Mouse (Mus musculus): ENCODE data around the gene Atic.

Gene Atic

DNA sequence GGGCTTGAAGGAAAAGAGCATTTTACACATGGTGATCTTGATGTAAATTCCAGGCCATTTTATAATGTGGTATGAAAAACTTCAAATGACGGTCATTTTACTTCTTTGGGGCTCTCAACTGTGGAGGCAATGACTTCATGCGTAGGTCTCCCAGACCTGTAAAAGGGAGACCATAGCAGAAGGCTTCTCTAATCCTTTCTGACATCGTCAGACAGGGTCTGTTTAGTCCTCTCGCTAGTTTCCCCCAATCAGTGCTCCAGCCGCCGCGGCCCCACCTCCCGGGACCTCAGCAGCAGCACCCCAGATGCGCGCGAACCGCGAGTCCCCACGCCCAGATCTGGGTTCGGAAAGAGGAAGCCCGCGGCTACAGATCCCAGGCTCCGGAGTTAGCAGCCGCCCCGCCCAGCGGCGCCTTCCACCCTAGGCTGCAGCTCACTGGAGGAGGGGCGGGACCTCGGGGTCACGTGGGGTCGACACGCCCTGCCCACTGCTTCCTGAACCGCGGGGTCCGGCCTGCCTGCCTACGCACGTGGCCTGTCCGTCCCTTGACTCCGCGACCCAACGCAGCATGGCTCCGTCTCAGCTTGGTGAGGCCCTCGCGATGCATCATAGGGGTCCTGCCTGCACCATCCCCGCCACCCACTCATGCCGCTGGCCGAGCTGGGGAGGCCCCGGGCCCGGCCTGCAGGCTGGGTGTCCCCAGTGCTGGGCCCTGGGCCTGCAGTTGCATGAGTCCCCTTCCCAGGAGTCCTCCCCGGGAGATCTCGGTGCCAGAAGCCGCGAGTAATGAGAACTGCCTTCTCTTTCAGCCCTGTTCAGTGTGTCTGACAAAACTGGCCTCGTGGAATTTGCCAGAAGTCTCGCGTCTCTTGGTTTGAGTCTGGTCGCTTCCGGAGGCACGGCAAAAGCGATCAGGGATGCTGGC, at the start of gene Atic:
Atic (plus strand) TSS at position 463 of the 925 bp plus-strand sequence.
- peak; percentile 90 to 94 for DNase-seq

DNA sequence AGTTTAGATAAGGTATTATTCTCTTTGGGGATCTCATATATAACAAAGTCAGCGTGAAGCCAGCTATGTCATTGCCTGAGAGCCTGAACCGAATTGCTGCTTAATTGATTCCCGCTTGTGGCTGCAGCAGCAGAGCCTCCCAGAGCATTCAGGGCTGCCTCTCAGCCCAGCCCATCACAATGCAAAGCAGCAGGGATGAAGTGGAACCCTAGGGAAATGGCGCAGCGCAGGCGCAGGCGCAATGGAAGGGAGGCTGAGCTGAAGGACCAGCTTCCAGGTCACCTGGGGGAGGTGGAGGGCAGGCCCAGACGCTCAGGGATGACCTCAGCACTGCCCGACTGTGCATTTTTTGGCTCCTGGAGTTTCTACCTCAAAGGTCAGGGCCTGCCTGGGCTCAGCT, 49.7 kb upstream of the Atic start:
- DNase-seq: peak; percentile 14 to 36

GRCm38 (mm10) chr1:71515041-71515440, 41.9 kb upstream of the Atic start:
- DNase-seq: no peak

DNA sequence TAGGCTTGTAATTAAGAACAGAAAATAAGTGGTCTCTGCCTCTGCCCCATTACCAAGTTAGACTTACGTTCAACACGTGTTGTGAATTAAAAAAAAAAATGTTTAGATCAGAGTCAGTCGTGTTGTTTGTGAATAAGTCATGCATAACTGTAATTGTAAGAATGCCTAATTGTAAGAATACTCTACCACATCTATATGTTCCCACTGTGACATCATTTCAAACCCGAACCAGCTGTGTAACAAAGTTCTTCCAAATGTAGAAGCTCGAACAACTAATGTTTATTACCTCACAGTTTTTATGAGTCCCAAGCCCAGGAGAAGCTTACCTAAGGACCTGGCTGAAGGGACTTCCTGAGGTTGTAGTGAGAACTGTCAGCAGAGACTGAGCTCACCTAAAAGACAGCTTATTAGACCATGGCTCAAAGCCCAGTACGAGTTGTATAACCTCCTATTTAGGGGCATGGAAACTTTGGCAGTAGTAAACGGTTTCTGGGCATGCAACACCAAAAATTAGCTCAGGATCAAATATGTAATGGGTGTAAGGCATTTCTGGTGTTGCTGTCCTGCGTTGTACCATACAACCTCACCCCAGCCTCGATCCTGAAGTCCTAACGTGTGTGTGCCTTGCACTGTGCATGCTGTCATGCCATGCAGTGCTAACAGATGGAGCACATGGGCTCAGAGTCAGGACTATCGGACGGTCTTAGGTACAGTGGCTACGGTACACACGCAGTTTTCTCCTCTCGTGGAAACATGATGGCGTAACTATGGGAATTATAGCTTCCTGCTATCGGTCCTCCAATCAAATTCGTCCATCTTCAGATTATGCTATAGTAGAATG, 27.9 kb upstream of the Atic start:
- DNase-seq: peak; percentile 24 to 44

DNA sequence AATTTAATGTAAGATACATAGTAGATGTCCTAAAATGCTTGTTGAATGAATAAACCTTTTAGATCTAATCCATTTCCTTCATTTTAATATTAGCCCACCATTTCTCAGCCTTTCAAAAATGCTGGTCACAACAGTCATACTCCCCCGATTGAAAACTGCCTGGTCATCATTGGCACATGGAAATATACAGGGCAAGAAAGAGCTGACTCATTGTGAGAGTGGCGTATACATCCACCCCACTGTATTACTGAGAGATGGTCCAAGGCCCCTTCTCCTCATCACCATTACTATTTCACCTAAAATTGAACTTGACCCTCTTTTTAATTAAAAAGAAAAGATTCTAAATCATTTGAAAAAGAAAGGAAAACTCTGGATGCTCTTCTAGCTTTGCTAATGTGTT, 26.2 kb upstream of the Atic start:
- no peak for DNase-seq

- peak; percentile 67 to 79 for DNase-seq
These were observed 25.3 kb upstream of the Atic start for GRCm38 (mm10) chr1:71531653-71532052.

DNA sequence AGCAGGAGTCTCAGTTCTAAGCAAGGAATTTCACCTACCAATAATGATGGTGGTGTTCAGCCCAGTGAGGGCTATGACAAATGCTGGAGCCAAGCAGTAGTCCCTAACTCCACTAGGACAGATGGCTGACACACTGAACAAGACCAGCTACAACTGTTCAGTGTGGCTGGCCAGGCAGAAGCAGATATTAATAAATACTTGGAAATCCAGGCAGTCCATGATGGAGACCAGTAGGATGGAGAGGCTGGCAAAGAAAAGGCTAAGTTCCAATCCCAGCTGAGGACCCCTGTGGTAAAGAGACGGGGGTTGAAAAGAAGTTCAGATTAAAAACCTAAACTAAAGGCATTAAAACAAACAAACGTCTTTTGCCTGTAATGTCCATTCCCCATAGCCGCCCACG, 17.3 kb upstream of the Atic start:
- DNase-seq: peak; percentile 50 to 61

DNA sequence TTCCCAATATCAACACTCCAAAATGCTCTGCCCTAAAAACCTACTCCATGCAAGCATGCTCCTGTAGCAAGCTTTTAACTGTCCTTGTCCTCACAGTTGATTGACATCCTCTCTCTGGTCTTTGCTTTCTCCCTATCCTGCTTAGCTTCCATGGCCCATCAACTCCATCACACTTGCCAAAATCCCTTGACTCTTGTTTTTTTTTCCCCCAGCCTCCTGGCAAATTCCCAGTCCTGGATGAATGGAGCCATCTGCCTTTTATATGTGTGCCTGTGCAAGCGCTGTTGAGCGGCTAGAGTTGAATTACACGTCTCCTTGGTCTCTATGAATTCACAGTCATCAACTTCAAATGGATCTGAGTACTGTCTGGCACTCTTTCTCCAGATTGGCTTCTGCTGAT, 16.5 kb upstream of the Atic start:
- peak; percentile 95 for DNase-seq

DNA sequence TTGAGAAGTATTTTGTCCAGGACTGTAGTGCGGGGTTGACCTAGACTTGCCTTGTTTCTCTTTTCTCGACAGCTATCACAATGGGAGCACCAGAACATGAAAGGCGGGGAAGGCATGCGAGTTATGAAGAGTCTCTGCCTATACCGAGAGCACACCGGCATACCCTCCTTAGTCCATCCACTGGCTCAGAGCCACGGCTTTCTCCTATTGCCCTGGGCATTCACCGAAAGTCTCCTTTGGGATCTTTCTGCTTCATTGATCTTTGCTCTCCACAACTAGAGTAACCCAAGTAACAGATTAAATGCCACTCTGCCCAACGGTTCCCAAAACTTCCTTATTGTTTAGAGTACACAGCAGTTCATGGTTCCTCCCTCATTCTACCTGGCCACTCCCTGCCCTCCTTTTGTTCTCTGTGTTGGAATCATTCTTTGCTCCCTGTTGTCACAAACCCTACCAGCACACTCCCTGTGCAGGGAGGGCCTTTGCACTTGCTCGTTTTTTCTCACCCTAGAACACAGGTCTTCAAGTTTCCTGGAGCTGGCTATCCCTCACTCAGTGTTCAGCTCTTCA, 6.2 kb upstream of the Atic start:
- DNase-seq: no peak

GRCm38 (mm10) chr1:71560626-71561025, 3.7 kb downstream of the Atic start:
- DNase-seq: no peak

DNA sequence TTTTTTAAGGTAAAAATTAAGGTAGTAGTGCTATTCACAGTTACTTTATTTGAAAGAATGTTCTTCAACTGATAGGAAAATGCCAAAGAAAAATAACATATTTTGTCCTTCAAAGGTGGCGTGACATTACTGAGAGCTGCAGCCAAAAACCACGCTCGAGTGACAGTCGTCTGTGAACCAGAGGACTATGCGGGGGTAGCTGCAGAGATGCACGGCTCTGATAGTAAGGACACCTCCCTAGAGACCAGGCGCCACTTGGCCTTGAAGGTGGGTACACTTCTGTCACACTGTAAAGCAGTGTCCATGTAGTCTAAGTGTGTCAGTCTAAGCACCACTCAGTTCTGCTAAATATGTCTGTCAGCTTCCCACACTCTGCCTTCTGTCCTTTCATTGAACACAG, 7.3 kb downstream of the Atic start:
- no peak for DNase-seq

DNA sequence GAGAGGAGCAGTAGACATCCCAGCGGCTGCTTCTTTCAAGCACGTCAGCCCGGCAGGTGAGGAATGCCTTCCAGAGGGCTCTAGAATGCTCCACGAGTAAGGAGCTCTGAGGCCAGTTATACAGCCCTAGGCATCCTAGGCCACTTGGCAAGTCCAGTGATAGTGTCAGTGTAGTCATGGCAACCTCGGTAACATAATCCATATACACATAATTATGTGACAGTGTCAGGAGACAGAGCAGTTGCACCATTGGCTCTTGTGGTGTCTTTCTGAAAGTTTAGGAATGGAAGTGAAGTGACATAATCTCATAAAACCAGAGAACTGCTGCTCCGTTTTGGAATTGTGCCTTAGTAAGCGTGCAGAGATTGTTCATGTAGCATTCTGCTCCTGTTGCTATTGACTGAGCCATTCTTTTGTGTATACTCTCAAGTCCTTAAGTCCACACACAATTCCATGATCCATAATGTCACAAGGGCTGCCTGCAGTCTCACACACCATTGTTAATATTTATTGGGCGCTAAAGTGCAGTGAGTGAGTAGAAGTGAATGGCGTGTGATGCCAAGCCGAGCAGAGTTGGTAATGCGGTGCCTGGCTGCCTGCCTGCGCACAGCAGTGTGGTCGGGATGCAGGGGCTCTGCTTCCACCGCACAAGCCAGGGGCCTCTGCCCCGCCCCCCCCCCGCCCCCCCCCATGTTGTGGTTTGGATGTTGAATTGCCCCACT, 11.1 kb downstream of the Atic start:
- peak; percentile 21 to 51 for DNase-seq

DNA sequence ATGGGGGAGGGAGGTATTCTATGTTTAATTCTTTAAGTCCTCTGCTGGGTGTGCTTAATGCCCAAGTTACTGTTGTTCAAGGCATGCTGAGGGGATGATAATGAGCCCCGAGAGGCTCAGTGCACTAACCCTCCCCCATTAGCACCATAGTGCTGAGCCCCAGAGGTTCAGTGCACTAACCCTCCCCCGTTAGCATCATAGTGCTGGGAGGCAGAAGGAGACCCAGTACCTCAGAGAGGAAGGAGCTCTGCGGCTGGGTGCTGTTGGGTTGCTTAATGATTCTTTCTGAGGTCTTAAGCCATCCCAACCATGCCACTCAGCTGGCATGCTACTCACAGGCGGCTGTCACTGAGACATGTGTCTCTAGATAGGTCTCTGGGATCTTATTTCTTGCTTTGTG, 13.2 kb downstream of the Atic start:
- DNase-seq: no peak

DNA sequence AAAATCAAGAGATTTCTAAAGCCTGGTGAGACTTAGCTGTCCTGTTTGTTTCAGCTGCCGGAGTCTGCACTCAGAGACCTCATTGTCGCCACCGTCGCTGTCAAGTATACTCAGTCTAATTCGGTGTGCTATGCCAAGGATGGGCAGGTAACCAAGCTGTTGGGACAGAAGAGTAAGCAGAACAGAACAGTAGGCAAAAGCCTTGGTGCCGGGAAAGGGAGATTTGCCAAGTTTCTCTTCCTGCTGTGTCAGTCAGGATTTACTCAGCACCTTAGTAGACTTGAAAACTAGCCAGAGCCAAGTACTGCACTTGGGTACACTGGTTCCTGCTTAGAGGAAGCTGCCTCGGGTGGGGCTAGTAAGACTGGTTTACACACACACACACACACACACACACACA, 19.0 kb downstream of the Atic start:
- DNase-seq: peak; percentile 86 to 90

DNA sequence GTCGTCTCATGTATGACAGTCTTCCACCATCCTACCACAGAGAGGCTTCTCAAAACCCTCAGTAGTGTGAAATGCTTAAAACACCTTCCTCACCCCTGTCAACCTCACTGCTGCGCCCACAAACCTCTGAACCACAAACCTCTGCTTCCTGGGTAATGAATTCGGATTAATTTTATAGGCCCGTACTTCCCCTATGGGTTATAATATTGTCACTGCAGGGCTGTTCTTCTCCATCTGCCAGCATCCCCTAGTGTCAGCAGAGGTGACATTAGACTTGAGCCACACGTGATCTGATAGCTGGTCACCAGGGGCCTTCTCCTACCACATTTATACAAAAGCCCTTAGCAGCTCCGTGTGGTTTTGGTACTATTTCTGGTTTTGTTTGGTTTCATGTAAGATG, 19.9 kb downstream of the Atic start:
- DNase-seq: no peak

DNA sequence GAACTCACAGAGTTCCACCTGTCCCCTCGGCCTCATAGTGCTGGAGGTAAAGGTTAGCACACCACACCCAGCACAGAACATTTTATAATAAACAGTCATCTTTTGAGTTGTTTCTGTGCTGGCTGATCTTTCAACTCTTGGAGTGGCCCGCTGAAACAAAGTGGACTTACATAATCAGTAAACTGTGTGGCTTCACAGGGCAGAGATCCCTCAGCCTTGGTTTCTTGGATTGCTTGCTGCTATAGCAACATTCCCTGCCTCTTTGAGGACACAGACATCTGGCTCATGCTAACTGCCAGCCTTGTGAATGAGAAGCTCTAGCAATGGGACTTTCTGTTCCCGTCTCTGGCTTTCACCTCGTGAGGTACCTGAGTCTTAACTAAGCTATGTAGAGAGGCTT, 22.6 kb downstream of the Atic start:
- no peak for DNase-seq

GRCm38 (mm10) chr1:71580408-71580807, 23.5 kb downstream of the Atic start:
- no peak for DNase-seq

- DNase-seq: no peak
These were observed 26.4 kb downstream of the Atic start for GRCm38 (mm10) chr1:71583302-71583701.

DNA sequence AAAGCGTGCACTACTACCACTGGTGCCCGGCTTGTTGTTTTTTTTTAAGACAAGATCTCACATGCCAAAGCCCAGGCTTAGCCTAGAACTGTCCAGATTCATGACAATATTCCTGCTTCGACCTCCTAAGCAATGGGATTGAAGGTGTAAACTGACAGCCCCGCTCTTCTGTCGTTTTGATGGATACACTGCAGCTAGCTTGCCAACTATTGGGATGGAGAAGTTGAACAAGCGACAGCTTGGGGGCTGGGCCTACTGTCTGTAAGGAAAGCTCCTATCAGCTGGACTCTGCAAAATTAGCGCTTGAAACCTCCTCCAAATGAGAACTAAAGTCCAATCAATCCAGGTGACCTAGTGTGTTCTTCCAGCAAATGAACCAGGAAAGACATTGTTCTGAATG, 26.9 kb downstream of the Atic start:
- no peak for DNase-seq

- no peak for DNase-seq
These were observed 29.7 kb downstream of the Atic start for GRCm38 (mm10) chr1:71586658-71587057.

GRCm38 (mm10) chr1:71590038-71590437, 33.1 kb downstream of the Atic start:
- no peak for DNase-seq

- no peak for DNase-seq
These were observed 36.2 kb downstream of the Atic start for GRCm38 (mm10) chr1:71593184-71593583.

- no peak for DNase-seq
These were observed 37.3 kb downstream of the Atic start for GRCm38 (mm10) chr1:71594268-71594667.

All from cerebellum, postnatal 10 days (tissue).